Mouse (Mus musculus): ENCODE data around the gene Asic4. TPM values are rescaled to one million over a fixed set of nuclear protein-coding genes. Genes with fewer than 3 reads are reported as not detected.

Asic4 gene
- polyA plus RNA-seq (2015; fragmentation: Nextera tagmentation; extraction: Ambion mirVana): 0.40 and 0.45 TPM in 2 replicates

DNA sequence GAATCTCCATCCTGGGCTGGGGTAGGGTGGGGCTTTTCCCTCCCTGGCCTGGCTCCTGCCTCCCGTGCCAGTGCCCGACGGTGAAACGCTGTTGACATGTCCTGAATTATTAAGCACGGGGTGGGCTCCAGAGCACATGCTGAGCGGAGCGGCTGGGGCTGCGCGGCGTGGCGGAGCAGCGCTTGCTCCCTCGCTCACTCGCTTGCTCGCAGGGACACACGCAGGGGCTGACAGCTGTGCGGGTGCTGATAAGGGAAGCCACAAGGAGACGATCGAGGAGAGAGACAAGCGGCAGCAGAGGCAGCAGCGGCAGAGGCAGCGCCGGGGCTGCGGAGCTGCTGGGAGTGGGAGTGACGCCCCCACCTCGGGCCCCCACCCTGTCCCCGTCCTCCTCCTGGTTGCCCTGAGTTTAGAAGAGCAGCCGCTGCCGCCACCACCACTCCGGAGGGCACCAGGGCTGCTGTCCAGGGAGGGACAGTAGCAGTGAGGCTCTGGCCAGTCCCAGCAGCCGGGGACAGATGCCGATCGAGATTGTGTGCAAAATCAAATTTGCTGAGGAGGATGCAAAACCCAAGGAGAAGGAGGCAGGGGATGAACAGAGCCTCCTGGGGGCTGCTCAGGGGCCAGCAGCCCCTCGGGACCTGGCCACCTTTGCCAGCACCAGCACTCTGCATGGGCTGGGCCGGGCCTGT lies at the start of gene Asic4:
TSS of gene Asic4 (plus strand) at position 123 of the 692 bp plus-strand sequence.
- Histone ChIP-seq H3K4me3 (replicated peaks; ENCODE audit: low read depth, low read length) (peak within 1 kb of the TSS; percentile 16; the same call in 1 of the 2 replicates), H3K4me2 (ENCODE audit: low read length) (peak within 1 kb of the TSS; percentile 47), H3K36me3 (ENCODE audit: insufficient read depth, low read length) (no peaks in the 10 kb centered on the region), H3K27me3 (ENCODE audit: insufficient read depth, low read length) (peaks cover 27% of the 10 kb centered on the region), H3K9ac (ENCODE audit: low read depth, low read length) (peak within 1 kb of the TSS; percentile 40; the same call in 1 of the 2 replicates), H3K9me3 (replicated peaks; ENCODE audit: low read length) (no peaks in the 10 kb centered on the region), H3K4me1 (replicated peaks; ENCODE audit: insufficient read depth, low read length) (peaks cover 43% of the 10 kb centered on the region), H3K27ac (no peak within 1 kb of the TSS)
- no peak for ATAC-seq (replicated peaks; ENCODE audit: low FRiP score, low read depth)
- WGBS: 4% methylated on average over 35 of the region's 35 CpGs
- peak; percentile 45 for DNase-seq (ENCODE audit: low spot score)
- no peak for TF ChIP-seq CTCF (IDR thresholded peaks at IDR 0.05; ENCODE audit: low read depth)

DNA sequence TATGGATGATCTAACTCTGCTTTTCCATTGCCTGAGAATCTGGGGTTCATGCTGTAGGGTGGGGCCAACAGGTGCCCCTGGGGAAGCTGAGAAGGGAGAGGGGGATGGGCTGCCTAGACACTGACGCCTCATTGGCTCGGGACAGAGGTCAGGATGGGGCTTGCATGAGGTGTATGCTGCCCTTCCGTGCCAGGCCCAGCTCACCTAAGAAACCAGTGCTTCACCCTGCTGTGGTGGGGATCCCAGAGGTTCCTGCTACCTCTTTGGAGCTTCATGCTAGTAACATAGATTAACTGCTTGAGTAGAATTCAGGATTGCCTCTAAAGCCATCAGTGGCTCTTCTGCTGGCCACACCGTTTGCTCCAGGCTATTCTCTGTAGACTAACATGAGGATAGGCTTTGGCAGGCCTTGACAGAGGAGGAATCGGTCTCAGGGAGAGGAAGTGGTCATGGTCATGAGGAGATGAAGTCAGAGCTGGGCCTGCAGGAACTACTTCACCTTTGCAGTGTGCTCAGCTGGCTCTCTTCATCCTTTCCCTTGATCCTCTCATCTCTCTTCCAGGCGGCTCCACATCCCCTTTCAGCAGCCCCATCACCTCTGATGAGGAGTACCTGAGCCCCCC lies 49.6 kb upstream of the Asic4 start:
- no peak for TF ChIP-seq CTCF (IDR thresholded peaks at IDR 0.05; ENCODE audit: low read depth)
- Histone ChIP-seq H3K4me3 (replicated peaks; ENCODE audit: low read depth, low read length) (peak overlapping the region; percentile 9; the same call in 1 of the 2 replicates), H3K4me1 (replicated peaks; ENCODE audit: insufficient read depth, low read length) (peaks cover 20% of the 10 kb centered on the region), H3K27ac (peak overlapping the region; percentile 85), H3K36me3 (ENCODE audit: insufficient read depth, low read length) (peaks cover 15% of the 10 kb centered on the region; the same call in 1 of the 2 replicates), H3K4me2 (ENCODE audit: low read length) (peak overlapping the region; percentile 53), H3K27me3 (ENCODE audit: insufficient read depth, low read length) (no peaks in the 10 kb centered on the region), H3K9ac (ENCODE audit: low read depth, low read length) (peak overlapping the region; percentile 60), H3K9me3 (replicated peaks; ENCODE audit: low read length) (no peaks in the 10 kb centered on the region)
- ATAC-seq (replicated peaks; ENCODE audit: low FRiP score, low read depth) (no peak), DNase-seq (ENCODE audit: low spot score) (no peak)
- WGBS: 37% methylated on average over 6 of the region's 6 CpGs

DNA sequence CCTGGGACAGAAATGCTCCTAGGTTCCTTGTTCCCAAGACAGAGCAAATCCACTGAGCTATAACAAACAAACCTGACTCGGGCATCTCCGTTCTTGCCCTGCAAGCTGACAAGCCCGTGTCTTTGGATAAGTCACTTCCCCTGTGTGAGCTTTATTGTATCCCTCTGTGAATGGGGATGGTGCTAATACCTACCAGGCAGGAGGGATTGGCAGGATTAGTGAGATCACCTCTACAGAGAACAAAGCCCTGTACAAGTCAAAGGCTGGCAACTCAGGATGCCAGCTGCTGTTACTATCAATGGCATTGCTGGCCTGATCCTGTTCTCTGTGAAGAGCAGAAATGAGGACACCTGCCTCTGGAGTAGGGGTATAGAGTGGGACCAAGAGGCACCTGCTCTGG lies 44.7 kb upstream of the Asic4 start:
- H3K27ac ChIP-seq: no peak overlapping the region
- ATAC-seq (replicated peaks; ENCODE audit: low FRiP score, low read depth) (no peak), DNase-seq (ENCODE audit: low spot score) (no peak)
- 89% methylated on average over 3 of the region's 3 CpGs for WGBS
- H3K4me1 ChIP-seq (replicated peaks; ENCODE audit: insufficient read depth, low read length): peaks cover 2% of the 10 kb centered on the region
- H3K36me3 ChIP-seq (ENCODE audit: insufficient read depth, low read length): peaks cover 27% of the 10 kb centered on the region; the same call in 1 of the 2 replicates
- H3K4me2 ChIP-seq (ENCODE audit: low read length): no peak overlapping the region
- TF ChIP-seq CTCF (IDR thresholded peaks at IDR 0.05; ENCODE audit: low read depth): no peak
- H3K4me3 ChIP-seq (replicated peaks; ENCODE audit: low read depth, low read length): no peak overlapping the region
- H3K9me3 ChIP-seq (replicated peaks; ENCODE audit: low read length): no peaks in the 10 kb centered on the region
- H3K9ac ChIP-seq (ENCODE audit: low read depth, low read length): no peak overlapping the region
- H3K27me3 ChIP-seq (ENCODE audit: insufficient read depth, low read length): no peaks in the 10 kb centered on the region

DNA sequence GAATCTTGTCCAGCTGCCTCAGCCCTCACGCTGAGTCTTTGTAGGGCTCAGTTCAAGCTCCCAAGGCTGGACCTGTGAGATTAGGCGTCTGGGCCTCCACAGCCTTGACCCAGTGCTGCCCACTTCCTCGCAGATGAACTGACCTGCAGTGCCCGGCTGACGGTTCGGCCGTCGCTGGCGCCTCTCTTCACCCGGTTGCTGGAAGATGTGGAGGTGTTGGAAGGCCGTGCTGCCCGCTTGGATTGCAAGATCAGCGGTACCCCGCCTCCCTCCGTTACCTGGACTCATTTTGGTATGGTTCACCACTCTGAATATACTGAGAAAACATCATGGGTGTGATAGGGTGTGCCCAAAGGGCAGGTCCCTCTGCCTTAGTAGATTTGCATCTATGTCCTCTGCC lies 44.1 kb upstream of the Asic4 start:
- no peak for DNase-seq (ENCODE audit: low spot score)
- no peaks in the 10 kb centered on the region for H3K4me1 ChIP-seq (replicated peaks; ENCODE audit: insufficient read depth, low read length)
- TF ChIP-seq CTCF (IDR thresholded peaks at IDR 0.05; ENCODE audit: low read depth): no peak
- no peak overlapping the region for H3K9ac ChIP-seq (ENCODE audit: low read depth, low read length)
- H3K27me3 ChIP-seq (ENCODE audit: insufficient read depth, low read length): no peaks in the 10 kb centered on the region
- peaks cover 28% of the 10 kb centered on the region; the same call in 1 of the 2 replicates for H3K36me3 ChIP-seq (ENCODE audit: insufficient read depth, low read length)
- H3K27ac ChIP-seq: no peak overlapping the region
- no peak for ATAC-seq (replicated peaks; ENCODE audit: low FRiP score, low read depth)
- H3K4me3 ChIP-seq (replicated peaks; ENCODE audit: low read depth, low read length): no peak overlapping the region
- no peaks in the 10 kb centered on the region for H3K9me3 ChIP-seq (replicated peaks; ENCODE audit: low read length)
- H3K4me2 ChIP-seq (ENCODE audit: low read length): no peak overlapping the region
- 92% methylated on average over 15 of the region's 15 CpGs for WGBS

DNA sequence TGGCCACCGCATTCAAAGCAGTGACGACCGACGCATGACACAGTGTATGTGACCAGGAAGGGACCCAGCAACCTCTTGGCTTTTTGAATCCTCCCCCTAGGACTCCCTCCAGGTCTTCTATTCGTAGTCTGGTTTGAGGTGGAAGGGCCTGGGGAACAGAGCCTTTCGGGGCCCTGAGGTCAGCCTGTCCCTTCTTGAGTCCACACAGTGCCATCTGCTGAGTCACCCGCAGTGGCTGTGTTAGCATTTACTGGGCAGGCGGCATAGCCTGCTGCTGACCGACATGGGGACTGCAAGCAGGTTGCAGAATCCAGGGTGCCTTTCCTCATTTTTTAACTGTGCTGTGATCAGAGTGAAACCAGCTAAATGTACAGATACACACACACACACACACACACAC lies 43.2 kb upstream of the Asic4 start:
- TF ChIP-seq CTCF (IDR thresholded peaks at IDR 0.05; ENCODE audit: low read depth): no peak
- Histone ChIP-seq H3K27me3 (ENCODE audit: insufficient read depth, low read length) (no peaks in the 10 kb centered on the region), H3K4me1 (replicated peaks; ENCODE audit: insufficient read depth, low read length) (no peaks in the 10 kb centered on the region), H3K4me2 (ENCODE audit: low read length) (no peak overlapping the region), H3K36me3 (ENCODE audit: insufficient read depth, low read length) (peaks cover 28% of the 10 kb centered on the region; the same call in 1 of the 2 replicates), H3K9me3 (replicated peaks; ENCODE audit: low read length) (no peaks in the 10 kb centered on the region), H3K4me3 (replicated peaks; ENCODE audit: low read depth, low read length) (no peak overlapping the region), H3K9ac (ENCODE audit: low read depth, low read length) (no peak overlapping the region), H3K27ac (no peak overlapping the region)
- 90% methylated on average over 9 of the region's 9 CpGs for WGBS
- DNase-seq (ENCODE audit: low spot score) (no peak), ATAC-seq (replicated peaks; ENCODE audit: low FRiP score, low read depth) (no peak)

DNA sequence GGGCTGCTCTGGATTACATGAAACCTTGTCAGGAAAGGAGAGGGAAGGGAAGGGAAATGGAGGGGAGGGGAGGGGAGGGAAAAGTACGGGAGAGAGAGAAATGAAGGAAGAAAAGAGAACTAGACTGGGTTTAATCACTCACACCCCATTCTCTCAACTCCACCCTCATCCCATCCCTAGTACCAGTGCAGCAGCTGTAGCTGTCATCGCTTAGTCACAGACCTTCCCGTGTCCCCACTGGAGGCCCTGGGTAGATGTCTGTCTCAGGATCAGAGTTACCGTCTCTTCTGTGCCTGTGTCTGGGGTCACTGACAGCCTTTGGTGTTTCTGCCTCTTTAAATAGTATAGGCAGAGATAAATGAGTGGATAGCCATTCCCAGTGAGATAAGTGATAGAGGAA lies 42.0 kb upstream of the Asic4 start:
- no peaks in the 10 kb centered on the region for H3K4me1 ChIP-seq (replicated peaks; ENCODE audit: insufficient read depth, low read length)
- 75% methylated on average over 4 of the region's 4 CpGs for WGBS
- no peaks in the 10 kb centered on the region for H3K9me3 ChIP-seq (replicated peaks; ENCODE audit: low read length)
- no peak overlapping the region for H3K4me3 ChIP-seq (replicated peaks; ENCODE audit: low read depth, low read length)
- no peaks in the 10 kb centered on the region for H3K27me3 ChIP-seq (ENCODE audit: insufficient read depth, low read length)
- no peak overlapping the region for H3K27ac ChIP-seq
- TF ChIP-seq CTCF (IDR thresholded peaks at IDR 0.05; ENCODE audit: low read depth): no peak
- no peak overlapping the region for H3K9ac ChIP-seq (ENCODE audit: low read depth, low read length)
- DNase-seq (ENCODE audit: low spot score) (no peak), ATAC-seq (replicated peaks; ENCODE audit: low FRiP score, low read depth) (no peak)
- H3K4me2 ChIP-seq (ENCODE audit: low read length): no peak overlapping the region
- H3K36me3 ChIP-seq (ENCODE audit: insufficient read depth, low read length): peaks cover 24% of the 10 kb centered on the region; the same call in 1 of the 2 replicates

All from kidney, postnatal 0 days (tissue).